Mouse (Mus musculus) embryonic fibroblast, embryonic 13.5 days (primary cell): ENCODE measurements around the gene Mprip.

ENCODE experiments used
- CTCF ChIP-seq: IDR thresholded peaks from 2 replicates; pipeline ENCODE4 v1.5.1; 2011; ENCODE audit warnings: mild to moderate bottlenecking, control low read depth, low read length, moderate library complexity, borderline replicate concordance; ENCODE audit not compliant: insufficient read depth
- POLR2A ChIP-seq: IDR thresholded peaks from 2 replicates; pipeline ENCODE4 v1.6.1; 2011; ENCODE audit warnings: low read depth, mild to moderate bottlenecking, control low read depth, low read length, moderate library complexity

DNA sequence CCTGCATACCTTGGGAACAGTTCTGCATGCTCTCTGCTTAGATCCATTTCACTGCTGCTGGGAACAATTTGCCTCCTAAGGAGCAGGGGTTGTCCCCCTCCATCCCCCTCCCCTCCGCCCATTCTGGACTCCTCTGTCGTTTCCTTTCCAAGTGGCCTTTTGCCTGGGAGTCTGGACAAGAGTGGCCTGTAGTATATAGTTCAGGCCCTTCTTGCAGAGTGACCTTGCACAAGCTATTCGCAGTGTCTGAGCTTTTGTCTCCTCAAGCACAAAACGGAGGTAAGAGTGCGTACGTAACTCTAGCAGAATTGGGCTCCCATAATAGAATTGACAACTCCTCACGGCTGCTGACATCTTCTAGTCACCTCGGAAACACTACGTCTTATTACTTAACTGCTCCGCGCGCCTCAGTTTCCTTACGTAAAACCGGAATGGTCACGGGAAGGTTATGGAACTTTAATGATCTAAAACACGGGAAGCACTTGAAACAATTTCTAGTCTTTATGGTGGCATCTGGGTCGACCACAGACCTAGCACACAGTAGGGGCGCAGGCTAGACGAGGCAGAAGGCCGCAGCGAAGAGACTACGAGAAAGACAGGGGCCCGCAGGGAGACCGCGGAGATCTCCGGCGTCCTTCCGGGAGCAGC, 620 bp downstream of the Mprip start:
- TF ChIP-seq CTCF = no peak
- no peak; the same call in 1 of the 2 replicates for TF ChIP-seq POLR2A
